Comparison of ENCODE assay signal across 24 mouse cellular contexts in the genomic region with DNA sequence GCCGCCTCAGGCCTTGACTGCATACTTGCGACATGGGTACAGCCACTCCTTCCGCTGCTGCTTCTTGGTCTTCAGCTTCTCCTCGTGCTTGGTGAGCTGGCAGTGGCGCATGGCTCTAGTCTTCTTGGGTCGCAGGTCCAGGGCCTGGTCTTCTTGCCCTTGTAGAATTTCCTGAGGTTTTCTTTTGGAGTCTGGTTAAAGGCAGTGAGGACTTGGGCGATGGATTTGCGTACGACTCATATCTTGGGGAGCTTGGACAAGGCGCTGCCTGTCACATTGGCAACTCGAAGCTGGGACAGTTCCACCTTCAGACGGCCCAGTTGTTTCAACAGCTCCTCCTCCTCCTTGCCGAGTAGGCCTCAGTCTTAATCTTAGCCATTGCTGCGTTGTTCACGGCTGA.
"Had no signal": no experiment of that assay in that cellular context is flagged by ENCODE, and none has a peak within 500 bp of the region (broad histone marks: within the 10 kb centered on the region; RNA-seq: fewer than 3 reads in every experiment).

No protein-coding gene starts in this region.

- H3K4me1 ChIP-seq: heart, embryonic 10.5 days; limb, embryonic 15.5 days; liver, embryonic 12.5 days had no signal

- H3K9ac ChIP-seq: forebrain, postnatal 0 days; heart, embryonic 13.5 days; heart, embryonic 15.5 days; hindbrain, embryonic 15.5 days; kidney, embryonic 15.5 days; limb, embryonic 13.5 days; limb, embryonic 15.5 days; liver, embryonic 12.5 days had no signal

- H3K9me3 ChIP-seq: heart, embryonic 15.5 days; hindbrain, embryonic 15.5 days; limb, embryonic 15.5 days had no signal

- DNase-seq: forebrain, postnatal 0 days; gastrocnemius, postnatal 14 days; gastrocnemius, postnatal 36 days; heart, adult 18-20 months; heart, postnatal 14 days; kidney, adult 11 months; kidney, adult 2 months; kidney, adult 9 months; kidney, postnatal 14 days; kidney, postnatal 36 days; layer of hippocampus, adult 9-11 months; layer of hippocampus, postnatal 36 days; left cerebral cortex, postnatal 4 days had no signal

- H3K27me3 ChIP-seq: heart, embryonic 13.5 days; heart, embryonic 15.5 days; hindbrain, embryonic 15.5 days; kidney, embryonic 15.5 days; limb, embryonic 13.5 days; limb, embryonic 15.5 days; liver, embryonic 12.5 days had no signal

- H3K4me3 ChIP-seq: heart, embryonic 10.5 days; heart, embryonic 13.5 days; heart, embryonic 15.5 days; hindbrain, embryonic 15.5 days; kidney, embryonic 15.5 days; limb, embryonic 13.5 days; limb, embryonic 15.5 days; liver, embryonic 12.5 days had no signal

- H3K36me3 ChIP-seq: heart, embryonic 15.5 days; kidney, embryonic 15.5 days; limb, embryonic 13.5 days; limb, embryonic 15.5 days; liver, embryonic 12.5 days had no signal

- H3K27ac ChIP-seq: heart, embryonic 10.5 days; heart, embryonic 13.5 days; heart, embryonic 15.5 days; hindbrain, embryonic 15.5 days; hindbrain, postnatal 0 days; kidney, embryonic 15.5 days; kidney, postnatal 0 days; limb, embryonic 13.5 days; limb, embryonic 15.5 days; liver, embryonic 12.5 days had no signal

- H3K4me2 ChIP-seq: heart, embryonic 13.5 days; heart, embryonic 15.5 days; hindbrain, embryonic 15.5 days; kidney, embryonic 15.5 days; limb, embryonic 13.5 days; limb, embryonic 15.5 days; liver, embryonic 12.5 days had no signal

- ATAC-seq: forebrain, postnatal 0 days; hindbrain, postnatal 0 days; intestine, embryonic 16.5 days; liver, embryonic 12.5 days had no signal
